Mouse (Mus musculus): Measurements from ENCODE around the gene Tube1. TPM values are rescaled to one million over a fixed set of nuclear protein-coding genes. Genes with fewer than 3 reads are reported as not detected.
"Not testable (repeated sequence)": the region's sequence is repeated elsewhere in the genome, so short reads cannot be mapped to it uniquely, and the experiment has no call there.

Gene Tube1
- polyA plus RNA-seq, 1 experiment from 2014 or later = 14.2 TPM

DNA sequence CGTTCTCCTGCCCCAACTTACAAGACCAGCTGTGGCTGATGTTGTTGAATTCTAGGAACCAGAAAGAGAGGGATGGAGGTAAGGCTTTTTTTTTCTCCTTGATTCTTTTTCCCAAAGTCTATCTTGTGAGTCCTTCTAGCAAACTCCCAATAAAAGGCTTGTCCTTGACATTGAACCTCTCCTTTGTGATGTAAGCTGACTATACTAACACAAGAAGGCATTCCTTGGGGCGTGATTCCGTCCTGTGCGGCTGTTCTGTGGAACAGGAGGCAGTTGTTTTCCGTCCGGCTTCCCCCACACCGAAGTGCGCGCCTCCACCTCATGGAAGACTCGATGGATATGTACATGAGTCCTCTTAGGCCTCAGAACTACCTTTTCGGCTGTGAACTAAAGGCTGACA is 64.4 kb downstream of the Tube1 start:
- H3K4me3 ChIP-seq (ENCODE audit: low read depth, low read length); H3K4me2 ChIP-seq (ENCODE audit: low read length); H3K9me3 ChIP-seq (ENCODE audit: control insufficient read depth, low read length); H3K9ac ChIP-seq (ENCODE audit: low read length); H3K36me3 ChIP-seq (ENCODE audit: control insufficient read depth, insufficient read depth, low read length); ATAC-seq (replicated peaks; ENCODE audit: low FRiP score, low TSS enrichment, low read depth); H3K4me1 ChIP-seq (replicated peaks; ENCODE audit: control insufficient read depth, insufficient read depth, low read length); H3K27ac ChIP-seq (ENCODE audit: low read depth); DNase-seq (ENCODE audit: low spot score); H3K27me3 ChIP-seq (replicated peaks; ENCODE audit: control insufficient read depth, insufficient read depth, low read length): not testable (repeated sequence)
- 92% methylated on average over 11 of the region's 11 CpGs for WGBS

Other genes starting within 250 kb of the Tube1 start
- gene Lama4, start 168.5 kb upstream of the Tube1 start, polyA plus RNA-seq (2014; fragmentation: Nextera tagmentation; extraction: Ambion mirVana) = 69.6 and 70.2 TPM in 2 replicates
- gene Fam229b, start 62 bp upstream of the Tube1 start, polyA plus RNA-seq (2014; fragmentation: Nextera tagmentation; extraction: Ambion mirVana) = 8.0 and 9.5 TPM in 2 replicates
- 0.32 TPM in 1 of 2 replicates, not detected in the other for gene Ccn6, start 29.8 kb downstream of the Tube1 start, polyA plus RNA-seq (2014; fragmentation: Nextera tagmentation; extraction: Ambion mirVana)
- 35.7 and 36.0 TPM in 2 replicates for gene Fyn, start 234.9 kb downstream of the Tube1 start, polyA plus RNA-seq (2014; fragmentation: Nextera tagmentation; extraction: Ambion mirVana)

Data from intestine, embryonic 14.5 days (tissue).